Mouse (Mus musculus): Measurements from ENCODE around the gene Jsrp1.

- no peak for TF ChIP-seq CTCF (conservative IDR thresholded peaks at IDR 0.05; ENCODE audit: low read length)
- TF ChIP-seq POU5F1 (IDR thresholded peaks at IDR 0.05; ENCODE audit: borderline replicate concordance, low read length) = no peak
- TF ChIP-seq NANOG (IDR thresholded peaks at IDR 0.05; ENCODE audit: borderline replicate concordance, low read length) = no peak
These were observed 15.8 kb downstream of the Jsrp1 start for GRCm38 (mm10) chr10:80797186-80798149.

Measured in E14TG2a.4 (cell line).